In the genomic region with DNA sequence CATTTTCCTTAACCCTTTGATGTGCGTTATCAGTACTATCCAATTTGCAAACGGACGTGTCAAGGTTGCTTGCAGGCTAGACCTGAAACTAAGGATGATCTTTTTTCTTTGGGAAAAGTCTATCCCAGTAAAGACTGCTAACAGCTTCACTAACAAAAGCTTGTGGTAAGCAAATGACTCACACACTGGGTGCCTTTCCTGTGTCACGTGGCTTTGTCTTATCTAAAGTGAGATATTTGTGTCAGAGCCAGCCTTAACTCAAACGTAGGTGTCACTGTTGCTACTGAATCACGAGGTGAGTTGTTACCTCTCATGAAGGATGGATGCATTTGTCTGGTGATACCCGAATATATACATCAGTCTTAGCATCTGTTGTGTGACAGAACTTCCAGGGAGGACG, we compare ENCODE assay signal across 18 mouse cellular contexts.
"Had no signal": no experiment of that assay in that cellular context is flagged by ENCODE, and none has a peak within 500 bp of the region (broad histone marks: within the 10 kb centered on the region; RNA-seq: fewer than 3 reads in every experiment).

No protein-coding gene starts in this region.

- ATAC-seq: midbrain, embryonic 13.5 days; midbrain, embryonic 16.5 days had no signal

- H3K27ac ChIP-seq: layer of hippocampus, adult 2 months; liver, embryonic 13.5 days; macrophage; midbrain, embryonic 13.5 days; stomach, postnatal 0 days had no signal

- H3K27me3 ChIP-seq: liver, embryonic 13.5 days; midbrain, embryonic 13.5 days had no signal

- H3K4me2 ChIP-seq: liver, embryonic 13.5 days; midbrain, embryonic 13.5 days had no signal

- H3K4me1 ChIP-seq: liver, embryonic 13.5 days; midbrain, embryonic 13.5 days had no signal

- H3K4me3 ChIP-seq: layer of hippocampus, adult 2 months; liver, embryonic 13.5 days; midbrain, embryonic 13.5 days had no signal

- H3K9ac ChIP-seq: liver, embryonic 13.5 days; midbrain, embryonic 13.5 days had no signal

- H3K9me3 ChIP-seq: liver, embryonic 13.5 days; midbrain, embryonic 13.5 days had no signal

- DNase-seq: kidney, adult 18-20 months; kidney, adult 9 months; kidney, postnatal 14 days; kidney, postnatal 4 days; layer of hippocampus, adult 9-11 months; liver, embryonic 13.5 days; lung, adult 2 months; right cerebral cortex, adult 18-20 months; right cerebral cortex, postnatal 14 days; right cerebral cortex, postnatal 4 days; thymus, adult 2 months; thymus, postnatal 14 days; thymus, postnatal 4 days had no signal
